Mouse (Mus musculus) liver, embryonic 11.5 days (tissue): ENCODE measurements at regions not wholly inside any gene's neighbourhood (a gene's known extent, or its start where the extent isn't known, plus 50 kb on each side); places are given as distances from the start of the nearest gene placed in this dataset.
A peak's percentile ranks its signal among the peaks of the same experiment; 100 is the strongest.
"Not testable (repeated sequence)": the region's sequence is repeated elsewhere in the genome, so short reads cannot be mapped to it uniquely, and the experiment has no call there.

Experiments used
- ATAC-seq: fragments of 200-750 bp; cut with Nextera tagmentation; replicated peaks from 2 replicates; pipeline ENCODE4 v1.8.0; 2017; ENCODE audit warnings: moderate number of reproducible peaks, mild to moderate bottlenecking, moderate TSS enrichment, moderate library complexity; ENCODE audit not compliant: low FRiP score
- DNase-seq: peaks from one replicate; pipeline ENCODE4 v3.0.0-alpha.2; 2017; ENCODE audit warnings: low spot score
- H3K27ac ChIP-seq: fragments of 300-500 bp; sonication (generic); 2 replicates; pipeline ENCODE4 v1.5.1; 2014; ENCODE audit warnings: mild to moderate bottlenecking, low read depth, low read length, control low read depth
- H3K27me3 ChIP-seq: fragments of 300-500 bp; sonication (generic); replicated peaks from 2 replicates; pipeline ENCODE4 v1.6.1; 2014; ENCODE audit warnings: low read length, mixed read lengths; ENCODE audit not compliant: control insufficient read depth, insufficient read depth
- H3K36me3 ChIP-seq: fragments of 300-500 bp; sonication (generic); 2 replicates; pipeline ENCODE4 v1.6.1; 2014; ENCODE audit warnings: mild to moderate bottlenecking, low read length, moderate library complexity, mixed read lengths; ENCODE audit not compliant: control insufficient read depth, insufficient read depth
- H3K4me1 ChIP-seq: fragments of 300-500 bp; sonication (generic); replicated peaks from 2 replicates; pipeline ENCODE4 v1.6.1; 2014; ENCODE audit warnings: low read length, mixed read lengths; ENCODE audit not compliant: control insufficient read depth, insufficient read depth
- H3K4me2 ChIP-seq: fragments of 300-500 bp; sonication (generic); 2 replicates; pipeline ENCODE4 v1.6.1; 2014; ENCODE audit warnings: mild to moderate bottlenecking, control low read depth, moderate library complexity
- H3K4me3 ChIP-seq: fragments of 300-500 bp; sonication (generic); 2 replicates; pipeline ENCODE4 v1.5.1; 2014; ENCODE audit warnings: low read depth, low read length, control low read depth
- H3K9ac ChIP-seq: fragments of 300-500 bp; sonication (generic); 2 replicates; pipeline ENCODE4 v1.6.1; 2014; ENCODE audit warnings: low read depth, low read length, control low read depth
- H3K9me3 ChIP-seq: fragments of 300-500 bp; sonication (generic); 2 replicates; pipeline ENCODE4 v1.6.1; 2016; ENCODE audit warnings: low read length, inconsistent platforms, mixed read lengths; ENCODE audit not compliant: control insufficient read depth
- WGBS: fragments of 180-500 bp; shearing (Covaris S2); extraction: QIAGEN DNeasy Blood & Tissue Kit; methylation state at CpG from one replicate; pipeline ENCODE4 v1.1.7; 2014; 5-methylcytosine and 5-hydroxymethylcytosine counted together

- H3K9ac ChIP-seq, result not testable (repeated sequence)
Observed at GRCm38 (mm10) chr6:89184920-89185319, 177.5 kb downstream of the Plxna1 start.

DNA sequence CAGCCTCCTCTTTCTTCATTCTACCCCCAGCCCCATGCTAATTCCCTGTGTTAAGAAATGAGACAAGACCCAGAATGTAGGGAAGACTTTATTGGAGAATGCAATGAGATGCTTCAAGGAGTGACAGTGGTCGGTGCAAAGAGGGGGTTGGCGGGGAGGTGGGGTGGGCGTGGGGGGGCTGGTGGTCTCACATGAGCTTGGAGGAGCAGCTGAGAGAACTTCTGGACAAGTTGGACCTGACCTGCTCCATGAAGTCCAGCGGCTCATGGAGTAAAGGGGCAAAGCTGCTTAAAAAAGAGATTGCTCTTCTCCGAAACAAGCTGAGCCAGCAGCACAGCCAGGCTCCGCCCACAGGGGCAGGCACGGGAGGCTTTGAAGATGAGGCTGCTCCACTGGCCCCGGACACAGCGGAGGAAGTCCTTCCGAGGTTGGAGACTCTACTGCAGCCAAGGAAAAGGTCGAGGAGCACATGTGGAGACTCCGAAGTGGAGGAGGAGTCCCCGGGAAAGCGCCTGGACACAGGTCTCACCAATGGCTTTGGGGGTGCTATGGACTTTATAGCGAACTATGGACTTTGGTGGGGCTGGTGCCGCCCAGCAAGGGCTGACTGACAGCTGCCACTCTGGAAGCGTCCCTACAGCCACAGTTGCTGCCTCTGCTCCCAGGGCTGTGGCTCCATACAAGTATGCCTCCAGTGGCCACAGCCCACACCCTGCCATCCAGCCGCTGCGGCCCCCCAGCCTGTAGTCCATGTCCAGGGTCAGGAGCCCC, 161.7 kb downstream of the Plxna1 start:
- H3K9ac ChIP-seq, H3K27me3 ChIP-seq, H3K36me3 ChIP-seq, H3K27ac ChIP-seq, H3K4me1 ChIP-seq, H3K4me3 ChIP-seq, H3K9me3 ChIP-seq: not testable (repeated sequence)
- H3K4me2 ChIP-seq, result peak overlapping the region; percentile 21; the same call in 1 of the 2 replicates
- DNase-seq, result peak; percentile 32
- WGBS, result 11% methylated on average over 19 of the region's 19 CpGs
- peak; percentile 29; the same call in 1 of the 2 replicates for ATAC-seq

More at GRCm38 (mm10) chr6:89184920-89185319, 177.5 kb downstream of the Plxna1 start:
- not testable (repeated sequence) for DNase-seq, H3K27me3 ChIP-seq, H3K4me2 ChIP-seq, H3K4me1 ChIP-seq, H3K27ac ChIP-seq, ATAC-seq, H3K4me3 ChIP-seq, H3K36me3 ChIP-seq, H3K9me3 ChIP-seq
- no CpG with 5 or more reads among the region's 7 CpGs for WGBS

DNA sequence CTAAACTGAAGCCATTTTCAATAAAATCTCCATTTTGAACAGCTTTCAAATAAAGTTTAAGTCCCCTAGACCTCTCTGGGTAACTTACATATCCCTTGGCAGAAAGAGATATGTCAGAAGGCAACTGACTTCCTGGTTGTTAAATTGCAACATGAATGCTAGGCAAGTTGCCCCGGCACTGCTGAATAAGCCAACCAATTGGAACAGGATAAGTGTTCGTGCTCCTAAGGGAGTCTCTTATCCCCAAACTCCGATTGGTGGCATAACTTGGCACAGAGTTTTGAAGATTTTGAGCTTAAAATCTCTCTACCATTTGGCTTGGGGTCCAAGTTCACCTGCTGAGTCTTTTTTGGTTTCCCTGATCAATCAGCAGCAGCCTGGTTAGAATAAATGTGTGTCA, 147.4 kb downstream of the Plxna1 start:
- Histone ChIP-seq H3K4me3 (no peak overlapping the region), H3K4me2 (no peak overlapping the region), H3K27ac (no peak overlapping the region), H3K9me3 (no peaks in the 10 kb centered on the region), H3K9ac (no peak overlapping the region), H3K36me3 (no peaks in the 10 kb centered on the region), H3K27me3 (no peaks in the 10 kb centered on the region), H3K4me1 (no peaks in the 10 kb centered on the region)
- WGBS, result 59% methylated on average over 3 of the region's 3 CpGs
- DNase-seq (no peak), ATAC-seq (no peak)

- ATAC-seq (no peak), DNase-seq (no peak)
- Histone ChIP-seq H3K9me3 (no peaks in the 10 kb centered on the region), H3K9ac (no peak overlapping the region), H3K4me2 (peak overlapping the region; percentile 19; the same call in 1 of the 2 replicates), H3K27me3 (no peaks in the 10 kb centered on the region; the same call in 1 of the 2 replicates), H3K4me3 (no peak overlapping the region), H3K36me3 (no peaks in the 10 kb centered on the region), H3K27ac (no peak overlapping the region), H3K4me1 (no peaks in the 10 kb centered on the region)
- 35% methylated on average over 27 of the region's 27 CpGs for WGBS
Observed at GRCm38 (mm10) chr6:89235416-89236075, 126.9 kb downstream of the Plxna1 start.

DNA sequence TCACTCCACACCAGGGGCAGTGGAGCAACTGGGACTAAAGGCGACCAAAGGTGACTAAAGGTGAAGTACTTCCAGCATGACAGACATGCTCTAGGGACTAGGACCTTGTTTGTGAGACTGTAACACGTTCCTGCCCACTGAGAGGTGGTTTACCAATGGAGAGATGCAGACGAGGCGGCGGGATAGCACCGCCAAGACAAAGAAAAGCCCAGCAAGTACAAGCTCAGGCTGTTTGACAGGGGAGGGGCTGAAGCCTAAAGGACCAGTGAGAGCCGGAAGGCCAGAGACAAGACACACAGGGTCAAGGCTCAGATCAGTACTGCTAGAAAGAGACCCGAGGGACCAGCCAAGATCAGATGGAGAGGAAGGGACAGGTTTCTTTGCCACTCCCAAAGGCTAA, 126.2 kb downstream of the Plxna1 start:
- ATAC-seq (no peak), DNase-seq (no peak)
- H3K27ac ChIP-seq, result no peak overlapping the region
- 25% methylated on average over 8 of the region's 8 CpGs for WGBS
- H3K4me2 ChIP-seq, result no peak overlapping the region
- no peak overlapping the region for H3K9ac ChIP-seq
- H3K27me3 ChIP-seq, result no peaks in the 10 kb centered on the region; the same call in 1 of the 2 replicates
- H3K9me3 ChIP-seq, result no peaks in the 10 kb centered on the region
- H3K4me3 ChIP-seq, result no peak overlapping the region
- no peaks in the 10 kb centered on the region for H3K36me3 ChIP-seq
- no peaks in the 10 kb centered on the region for H3K4me1 ChIP-seq

GRCm38 (mm10) chr6:89236892-89237646, 125.4 kb downstream of the Plxna1 start:
- Histone ChIP-seq H3K36me3 (no peaks in the 10 kb centered on the region), H3K4me3 (no peak overlapping the region), H3K4me1 (no peaks in the 10 kb centered on the region), H3K27ac (no peak overlapping the region), H3K4me2 (no peak overlapping the region), H3K9ac (no peak overlapping the region), H3K27me3 (no peaks in the 10 kb centered on the region; the same call in 1 of the 2 replicates), H3K9me3 (no peaks in the 10 kb centered on the region)
- 74% methylated on average over 10 of the region's 10 CpGs for WGBS
- ATAC-seq (no peak), DNase-seq (no peak)

- H3K36me3 ChIP-seq, result no peaks in the 10 kb centered on the region
- no peak for DNase-seq
- ATAC-seq, result no peak
Observed at GRCm38 (mm10) chr6:89238871-89239270, 123.5 kb downstream of the Plxna1 start.

DNA sequence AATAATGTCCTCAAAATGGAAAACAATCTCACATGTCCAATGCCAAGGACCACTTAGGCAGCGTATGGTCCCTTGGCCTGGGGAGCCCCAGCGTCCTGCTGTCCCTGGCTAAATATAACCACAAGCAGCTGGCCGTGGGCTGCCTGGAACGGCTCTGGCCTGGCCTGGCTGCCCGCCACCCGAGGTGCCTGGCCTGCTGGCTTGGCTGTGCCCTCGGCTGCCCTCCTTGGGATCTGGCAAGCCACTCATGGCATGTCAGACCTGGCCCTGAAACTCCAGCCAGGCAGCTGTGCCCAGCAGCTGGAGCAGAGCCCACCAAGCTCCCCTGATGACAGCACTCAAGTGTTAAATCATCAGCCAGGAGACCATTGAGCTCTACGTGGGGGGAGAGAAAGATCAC, 122.9 kb downstream of the Plxna1 start:
- WGBS, result 52% methylated on average over 8 of the region's 8 CpGs
- Histone ChIP-seq H3K36me3 (no peaks in the 10 kb centered on the region), H3K4me2 (no peak overlapping the region), H3K9ac (no peak overlapping the region), H3K27ac (no peak overlapping the region), H3K4me3 (no peak overlapping the region), H3K4me1 (no peaks in the 10 kb centered on the region), H3K27me3 (no peaks in the 10 kb centered on the region; the same call in 1 of the 2 replicates), H3K9me3 (no peaks in the 10 kb centered on the region)
- ATAC-seq, result no peak
- DNase-seq, result no peak

More at GRCm38 (mm10) chr6:89238871-89239270, 123.5 kb downstream of the Plxna1 start:
- Histone ChIP-seq H3K27ac (no peak overlapping the region), H3K4me3 (no peak overlapping the region), H3K4me1 (no peaks in the 10 kb centered on the region), H3K4me2 (no peak overlapping the region), H3K9ac (no peak overlapping the region), H3K9me3 (no peaks in the 10 kb centered on the region), H3K27me3 (no peaks in the 10 kb centered on the region; the same call in 1 of the 2 replicates)
- 71% methylated on average over 14 of the region's 14 CpGs for WGBS
